Mouse (Mus musculus): ENCODE results near the gene Serf2.
"Not testable (repeated sequence)": the region's sequence is repeated elsewhere in the genome, so short reads cannot be mapped to it uniquely, and the experiment has no call there.

DNA sequence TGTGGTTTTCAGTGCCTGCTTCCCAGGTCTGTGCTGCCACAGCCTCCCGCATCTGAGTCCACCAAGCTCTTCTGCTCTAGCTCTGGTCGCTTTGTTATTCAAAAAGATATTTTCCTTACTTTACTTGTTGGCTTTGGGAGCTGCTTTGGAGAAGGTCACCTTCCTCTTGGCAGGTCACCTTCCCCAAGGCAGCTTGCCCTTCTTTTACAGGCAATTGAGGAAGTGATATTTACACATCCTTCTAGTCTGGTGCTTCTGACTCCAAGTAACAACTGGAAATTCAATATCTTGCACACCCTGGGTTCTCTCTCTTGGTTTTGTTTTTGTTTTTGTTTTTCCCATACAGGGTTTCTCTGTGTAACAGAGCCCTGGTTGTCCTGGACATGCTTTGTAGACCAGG is 35.4 kb downstream of the Serf2 start:
- TF ChIP-seq HCFC1 (IDR thresholded peaks at IDR 0.05; ENCODE audit: borderline replicate concordance, insufficient read depth, low read length); MAFK (IDR thresholded peaks at IDR 0.05; ENCODE audit: insufficient read depth, low read depth, low read length); CHD2 (IDR thresholded peaks at IDR 0.05; ENCODE audit: low read depth, low read length): not testable (repeated sequence)
